In genomic region chr4:141385275-141385674, GRCm38 (mm10) we compare ENCODE assay signal across 9 mouse cellular contexts. TPM values are rescaled to one million over a fixed set of nuclear protein-coding genes. Genes with fewer than 3 reads are reported as not detected.
DNase-seq lines count a peak whose midpoint lies in the region; TF ChIP-seq lines count a peak whose summit lies in the region.
"Had no signal": no experiment of that assay in that cellular context is flagged by ENCODE, and none has a peak within 500 bp of the region (broad histone marks: within the 10 kb centered on the region; RNA-seq: fewer than 3 reads in every experiment).

No protein-coding gene starts in this region.

- H3K79me2 ChIP-seq in C2C12 (ENCODE audit: control insufficient read depth, insufficient read depth): no peaks in the 10 kb centered on the region

- H3K79me3 ChIP-seq in C2C12 (ENCODE audit: low read depth): no peaks in the 10 kb centered on the region

- no peak overlapping the region for H3K4me3 ChIP-seq in C2C12 (ENCODE audit: insufficient read depth, poor library complexity, severe bottlenecking)

- TF ChIP-seq CTCF in C2C12 (IDR thresholded peaks at IDR 0.05; ENCODE audit: control insufficient read depth, insufficient read depth, insufficient read length): peak; percentile 81

- H3K27me3 ChIP-seq in C2C12 (ENCODE audit: control insufficient read depth, insufficient read depth, insufficient read length): peaks cover 11% of the 10 kb centered on the region

- peak; percentile 56 for DNase-seq in gastrocnemius, adult 18-20 months (ENCODE audit: low spot score)
- no peak for DNase-seq in gastrocnemius, postnatal 14 days
- peak; percentile 47 for DNase-seq in c-Kit-positive CD71-negative TER-119-negative erythroid progenitor cells, embryonic 14.5 days (ENCODE audit: low read depth)
- peak; percentile 80 for DNase-seq in forelimb bud, embryonic 11.5 days (ENCODE audit: low read depth, low spot score)
- DNase-seq in kidney, postnatal 4 days: peak; percentile 65 to 77
- DNase-seq in neural tube, embryonic 10.5 days (ENCODE audit: extremely low spot score, low spot score): peak; percentile 65
- DNase-seq in right cerebral cortex, adult 18-20 months: no peak

- intact Hi-C loops in gastrocnemius, postnatal 14 days (cut with DNase I; ENCODE audit: low total_unique reads): loop anchor here (5.0 kb wide), 1 partner anchor 192 kb away; no protein-coding TSS in a partner anchor

- no peak overlapping the region for H3ac ChIP-seq in C2C12 (ENCODE audit: control insufficient read depth, insufficient read length, low read depth)

- H3K36me3 ChIP-seq in C2C12 (ENCODE audit: control insufficient read depth, insufficient read depth): no peaks in the 10 kb centered on the region

TF ChIP-seq in C2C12, 6 proteins besides CTCF, POLR2A, EP300 and RAD21:
- TF ChIP-seq CEBPB (IDR thresholded peaks at IDR 0.05; ENCODE audit: low read depth) (no peak), MYOD1 (IDR thresholded peaks at IDR 0.05; ENCODE audit: control insufficient read depth, insufficient read length, low read depth) (no peak), MYOG (IDR thresholded peaks at IDR 0.05; ENCODE audit: control insufficient read depth, extremely low read depth, insufficient read length) (no peak), MAX (IDR thresholded peaks at IDR 0.05) (no peak), FOSL1 (IDR thresholded peaks at IDR 0.05; ENCODE audit: insufficient read depth, low read length, poor library complexity, severe bottlenecking) (no peak), USF1 (IDR thresholded peaks at IDR 0.05; ENCODE audit: low read depth) (no peak)

RNA-seq across cellular contexts. Expression of gene Clcnka, which starts 13.2 kb away (rescaled TPM):
- total RNA-seq in gastrocnemius, adult 18-20 months (2021): not detected
- 1 to 10 TPM; 1.2 to 1.8 TPM for total RNA-seq in gastrocnemius, postnatal 14 days (2021)
- not detected for polyA plus RNA-seq in C2C12 (2012; fragmentation: generic; extraction: Trizol)
- polyA plus RNA-seq: macrophage had no signal

RNA-seq across cellular contexts. Expression of gene Fam131c, which starts 17.3 kb away (rescaled TPM):
- under 1 TPM; 0.16 to 0.31 TPM for total RNA-seq in gastrocnemius, adult 18-20 months (2021)
- under 1 TPM in 1 of 2 experiments, not detected in 1; 0.25 TPM for total RNA-seq in gastrocnemius, postnatal 14 days (2021)
- polyA plus RNA-seq in C2C12 (2012; fragmentation: generic; extraction: Trizol): 1.9 TPM
- polyA plus RNA-seq: macrophage had no signal

RNA-seq across cellular contexts. Expression of gene Clcnkb, which starts 30.5 kb away (rescaled TPM):
- total RNA-seq in gastrocnemius, adult 18-20 months (2021): under 1 TPM in 1 of 2 experiments, not detected in 1; 0.40 TPM
- under 1 TPM; 0.31 to 0.80 TPM for total RNA-seq in gastrocnemius, postnatal 14 days (2021)
- not detected for polyA plus RNA-seq in C2C12 (2012; fragmentation: generic; extraction: Trizol)
- polyA plus RNA-seq: macrophage had no signal

RNA-seq across cellular contexts. Expression of gene Hspb7, which starts 35.3 kb away (rescaled TPM):
- total RNA-seq in gastrocnemius, adult 18-20 months (2021): 100 to 1,000 TPM; 331 to 560 TPM
- 100 to 1,000 TPM; 218 to 313 TPM for total RNA-seq in gastrocnemius, postnatal 14 days (2021)
- 0.30 TPM for polyA plus RNA-seq in C2C12 (2012; fragmentation: generic; extraction: Trizol)
- polyA plus RNA-seq: macrophage had no signal

RNA-seq across cellular contexts. Expression of gene Srarp, which starts 50.6 kb away (rescaled TPM):
- 1 to 10 TPM in 1 of 2 experiments, under 1 TPM in 1; 0.87 to 1.0 TPM for total RNA-seq in gastrocnemius, adult 18-20 months (2021)
- total RNA-seq in gastrocnemius, postnatal 14 days (2021): not detected
- not detected for polyA plus RNA-seq in C2C12 (2012; fragmentation: generic; extraction: Trizol)
- polyA plus RNA-seq: macrophage had no signal

Comparison
In these comparisons a context has a peak if more than half of its experiments do, and no peak if none do; other contexts are left out.
1. DNase-seq: peak in gastrocnemius, adult 18-20 months (single experiment), c-Kit-positive CD71-negative TER-119-negative erythroid progenitor cells, embryonic 14.5 days (single experiment), forelimb bud, embryonic 11.5 days (single experiment), kidney, postnatal 4 days (2 of 2) and neural tube, embryonic 10.5 days (single experiment); none in gastrocnemius, postnatal 14 days (single experiment) and right cerebral cortex, adult 18-20 months (single experiment).